Mouse (Mus musculus) CH12.LX (cell line): ENCODE results near the gene Gdpd2. TPM values are rescaled to one million over a fixed set of nuclear protein-coding genes. Genes with fewer than 3 reads are reported as not detected.

Source experiments
- DNase-seq: peaks from one replicate; pipeline ENCODE4 v3.0.0-alpha.2; 2013; ENCODE audit errors: extremely low read depth
- H3K27ac ChIP-seq: 2 replicates; pipeline ENCODE4 v1.5.1; 2012; ENCODE audit warnings: low read depth, mild to moderate bottlenecking, control low read depth, moderate library complexity; ENCODE audit not compliant: insufficient read depth
- H3K27me3 ChIP-seq: replicated peaks from 2 replicates; pipeline ENCODE3; 2012; ENCODE audit warnings: inconsistent platforms
- H3K36me3 ChIP-seq, 2 experiments: replicated peaks in 1 of 2; 2 replicates each; pipeline versions ENCODE3 to v1.6.1; 2012; ENCODE audit warnings: inconsistent platforms in 1 of 2, low read length in 1 of 2, mild to moderate bottlenecking in 1 of 2, mixed read lengths in 1 of 2, moderate library complexity in 1 of 2; ENCODE audit not compliant: control insufficient read depth in 1 of 2, insufficient read depth in 1 of 2
- H3K4me1 ChIP-seq, 2 experiments: 2 replicates each; pipeline ENCODE4 v1.6.1; 2012; ENCODE audit warnings: inconsistent platforms in 1 of 2, moderate library complexity in 1 of 2; ENCODE audit not compliant: insufficient read depth in 2 of 2, control insufficient read depth in 1 of 2
- H3K4me2 ChIP-seq: 2 replicates; pipeline ENCODE4 v1.6.1; 2012; ENCODE audit warnings: low read depth, mild to moderate bottlenecking, control low read depth; ENCODE audit not compliant: poor library complexity, insufficient read depth, severe bottlenecking
- H3K4me3 ChIP-seq, 3 experiments: fragments of 150-350 bp in 1 of 3; sonication (generic) in 1 of 3; replicated peaks in 1 of 3; 2 replicates each; pipeline versions ENCODE3 to v1.5.1; 2011 to 2012; ENCODE audit warnings: low read depth in 2 of 3, low read length in 2 of 3, mild to moderate bottlenecking in 2 of 3, moderate library complexity in 2 of 3, control low read depth in 1 of 3, improper control_type of control experiment in 1 of 3, inconsistent platforms in 1 of 3, mixed read lengths in 1 of 3; ENCODE audit not compliant: poor library complexity in 1 of 3
- H3K79me2 ChIP-seq: replicated peaks from 2 replicates; pipeline ENCODE4 v1.6.1; 2012; ENCODE audit warnings: mild to moderate bottlenecking, moderate library complexity; ENCODE audit not compliant: control insufficient read depth, poor library complexity, insufficient read depth, severe bottlenecking; ENCODE audit errors: extremely low read depth
- H3K9ac ChIP-seq: 2 replicates; pipeline ENCODE4 v1.6.1; 2012; ENCODE audit warnings: low read depth, mild to moderate bottlenecking, control low read depth, moderate library complexity; ENCODE audit not compliant: insufficient read depth
- H3K9me3 ChIP-seq: replicated peaks from 2 replicates; pipeline ENCODE3; 2012; ENCODE audit warnings: low read length, inconsistent platforms, mixed read lengths
- BHLHE40 ChIP-seq: IDR thresholded peaks from 2 replicates; pipeline ENCODE4 v1.6.1; 2011; ENCODE audit warnings: mild to moderate bottlenecking, low read depth, low read length, improper control_type of control experiment
- CHD2 ChIP-seq: IDR thresholded peaks from 2 replicates; pipeline ENCODE4 v1.6.1; 2011; ENCODE audit warnings: low read length, improper control_type of control experiment
- CTCF ChIP-seq, 2 experiments: IDR thresholded peaks in 1 of 2; conservative IDR thresholded peaks in 1 of 2; 2 replicates each; pipeline ENCODE4 v1.5.1; 2011 to 2012; ENCODE audit warnings: low read depth in 2 of 2, low read length in 2 of 2, improper control_type of control experiment in 1 of 2, inconsistent platforms in 1 of 2, mild to moderate bottlenecking in 1 of 2, moderate library complexity in 1 of 2
- ELF1 ChIP-seq: IDR thresholded peaks from 2 replicates; pipeline ENCODE4 v1.6.1; 2014; ENCODE audit warnings: low read depth, mild to moderate bottlenecking, inconsistent platforms, low read length, improper control_type of control experiment
- IRF4 ChIP-seq: IDR thresholded peaks from 2 replicates; pipeline ENCODE4 v1.6.1; 2014; ENCODE audit warnings: low read depth, mild to moderate bottlenecking, inconsistent platforms, low read length, improper control_type of control experiment
- JUN ChIP-seq: IDR thresholded peaks from 2 replicates; pipeline ENCODE4 v1.6.1; 2011; ENCODE audit warnings: low read depth, mild to moderate bottlenecking, low read length, improper control_type of control experiment, moderate library complexity; ENCODE audit not compliant: insufficient read depth
- JUND ChIP-seq: conservative IDR thresholded peaks from 2 replicates; pipeline ENCODE4 v1.6.1; 2011; ENCODE audit warnings: low read depth, low read length, improper control_type of control experiment
- KAT2A ChIP-seq: IDR thresholded peaks from 2 replicates; pipeline ENCODE4 v1.6.1; 2012; ENCODE audit warnings: low read length, improper control_type of control experiment, inconsistent platforms; ENCODE audit not compliant: insufficient replicate concordance
- MAFK ChIP-seq: IDR thresholded peaks from 2 replicates; pipeline ENCODE4 v1.6.1; 2011; ENCODE audit warnings: low read length, improper control_type of control experiment; ENCODE audit not compliant: insufficient replicate concordance
- MAZ ChIP-seq: IDR thresholded peaks from 2 replicates; pipeline ENCODE4 v1.6.1; 2012; ENCODE audit warnings: low read depth, mild to moderate bottlenecking, inconsistent platforms, low read length, improper control_type of control experiment, moderate library complexity
- MYC ChIP-seq: IDR thresholded peaks from 2 replicates; pipeline ENCODE4 v1.6.1; 2011; ENCODE audit warnings: low read depth, mild to moderate bottlenecking, improper control_type of control experiment, low read length
- PAX5 ChIP-seq: IDR thresholded peaks from 2 replicates; pipeline ENCODE4 v1.6.1; 2012; ENCODE audit warnings: low read length, inconsistent platforms, mixed read lengths
- RAD21 ChIP-seq: IDR thresholded peaks from 2 replicates; pipeline ENCODE4 v1.6.1; 2011; ENCODE audit warnings: low read depth, mild to moderate bottlenecking, low read length, improper control_type of control experiment, moderate library complexity
- SMC3 ChIP-seq: IDR thresholded peaks from 2 replicates; pipeline ENCODE4 v1.6.1; 2011; ENCODE audit warnings: low read depth, low read length, improper control_type of control experiment
- TCF12 ChIP-seq: IDR thresholded peaks from 2 replicates; pipeline ENCODE4 v1.6.1; 2014; ENCODE audit warnings: low read depth, mild to moderate bottlenecking, inconsistent platforms, low read length, improper control_type of control experiment
- UBTF ChIP-seq: IDR thresholded peaks from 2 replicates; pipeline ENCODE4 v1.6.1; 2012; ENCODE audit warnings: low read depth, mild to moderate bottlenecking, inconsistent platforms, low read length, improper control_type of control experiment, moderate library complexity
- ZKSCAN1 ChIP-seq: IDR thresholded peaks from 2 replicates; pipeline ENCODE4 v1.6.1; 2012; ENCODE audit warnings: low read depth, inconsistent platforms, low read length, improper control_type of control experiment, borderline replicate concordance
- dilution Hi-C: fragments of 300-500 bp; cut with MboI; formaldehyde crosslinking; loops from 2 replicates; pipeline ENCODE4 v1.14.3; 2020; ENCODE audit warnings: low sequenced_read_pairs; ENCODE audit not compliant: extremely low pct_unique_long_range_greater_than_20kb, extremely low pct_ligation_motif_present
- in situ Hi-C: fragments of 300-500 bp; cut with MboI; formaldehyde crosslinking; loops from 3 replicates; pipeline ENCODE4 v1.14.3; 2019; ENCODE audit warnings: low sequenced_read_pairs, low pct_ligation_motif_present, low pct_unique_long_range_greater_than_20kb, mixed read lengths
- polyA plus RNA-seq: library from polyadenylated mRNA; unstranded; fragments of >175 nt; gene quantifications from 2 replicates; pipeline ENCODE4 v1.2.1, GENCODE M21; 2012; ENCODE audit warnings: low read depth; ENCODE audit not compliant: insufficient read length
- total RNA-seq, 2 experiments: library from RNA; depleted of rRNA; stranded (reverse); fragments of 300-350 nt in 1 of 2; fragments of >200 nt in 1 of 2; gene quantifications; 2 replicates each; pipeline ENCODE4 v1.2.3; 2012 to 2014

Gene Gdpd2
- total and polyA plus RNA-seq, 3 experiments: 0.09 TPM; not detected in 2

DNA sequence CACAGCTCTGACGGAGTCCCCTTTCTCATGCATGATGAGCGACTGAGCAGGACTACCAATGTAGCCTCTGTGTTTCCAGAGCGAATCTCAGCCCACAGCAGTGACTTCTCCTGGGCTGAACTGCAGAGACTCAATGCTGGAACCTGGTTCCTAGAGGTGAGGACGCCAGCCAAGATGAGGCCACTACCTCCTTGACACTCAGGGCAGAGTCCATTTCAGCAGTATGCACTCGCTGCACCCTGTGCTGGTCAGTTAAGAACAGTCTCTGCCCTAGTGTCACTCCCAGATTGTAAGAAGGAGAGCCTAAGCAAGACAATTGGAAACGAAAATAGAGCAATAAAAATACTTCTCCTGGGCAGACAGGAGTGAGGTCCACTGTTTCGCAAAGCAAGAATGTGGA, 4.7 kb downstream of the Gdpd2 start:
- no peaks in the 10 kb centered on the region for H3K9me3 ChIP-seq
- H3K4me1 ChIP-seq: no peaks in the 10 kb centered on the region
- no peak overlapping the region for H3K27ac ChIP-seq
- no peaks in the 10 kb centered on the region for H3K36me3 ChIP-seq
- no peaks in the 10 kb centered on the region for H3K27me3 ChIP-seq
- TF ChIP-seq RAD21 (no peak), UBTF (no peak), KAT2A (no peak), JUN (no peak), ELF1 (no peak), MYC (no peak), CHD2 (no peak), JUND (no peak), TCF12 (no peak), MAFK (no peak), SMC3 (no peak)
- no peak overlapping the region for H3K9ac ChIP-seq
- DNase-seq: no peak
- dilution Hi-C loops (no loop called here), in situ Hi-C loops (no loop called here)
- no peak overlapping the region for H3K4me3 ChIP-seq
- no peak overlapping the region for H3K4me2 ChIP-seq
- H3K79me2 ChIP-seq: no peaks in the 10 kb centered on the region

DNA sequence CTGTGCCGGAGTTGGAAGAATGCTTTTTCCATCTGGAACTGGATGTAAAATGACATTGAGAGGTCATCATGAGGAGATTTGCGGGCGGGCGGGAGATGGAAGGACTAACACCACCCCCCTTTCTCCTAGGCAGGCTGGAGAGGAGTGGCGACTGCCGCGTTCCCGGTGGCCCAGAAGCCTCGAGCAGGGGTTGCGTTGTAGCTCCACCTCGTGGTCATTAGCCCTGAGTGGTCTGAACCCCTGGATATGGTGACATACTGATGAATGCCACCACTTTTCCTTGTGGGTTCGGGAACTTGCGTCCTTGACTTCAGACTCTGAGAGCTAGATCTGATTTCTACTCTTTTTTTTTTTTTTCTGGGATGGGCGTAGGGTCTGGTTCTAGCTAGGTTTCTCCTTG, 9.2 kb downstream of the Gdpd2 start:
- no peak overlapping the region for H3K4me3 ChIP-seq
- no peaks in the 10 kb centered on the region for H3K36me3 ChIP-seq
- H3K79me2 ChIP-seq: no peaks in the 10 kb centered on the region
- H3K27me3 ChIP-seq: no peaks in the 10 kb centered on the region
- H3K9me3 ChIP-seq: no peaks in the 10 kb centered on the region
- H3K4me1 ChIP-seq: peaks cover 6 to 10% of the 10 kb centered on the region in 2 experiments
- DNase-seq: no peak
- in situ Hi-C loops: no loop called here
- H3K9ac ChIP-seq: no peak overlapping the region
- no peak overlapping the region for H3K27ac ChIP-seq
- no peak overlapping the region for H3K4me2 ChIP-seq
- TF ChIP-seq UBTF (no peak), KAT2A (no peak), SMC3 (peak; percentile 44), PAX5 (no peak), IRF4 (no peak), ZKSCAN1 (no peak), RAD21 (peak; percentile 50), BHLHE40 (no peak), JUN (no peak), MAZ (no peak), CTCF (conservative IDR thresholded peaks at IDR 0.05 in 1 of 2, IDR thresholded peaks at IDR 0.05 in 1 of 2; ENCODE audit: low read depth in 2 of 2, low read length in 2 of 2) (peak in 1 of 2 experiments; percentile 56; a peak in 2 of 4 replicates)
- dilution Hi-C loops: no loop called here
